Mouse (Mus musculus): ENCODE results near the gene Fxyd6. TPM values are rescaled to one million over a fixed set of nuclear protein-coding genes. Genes with fewer than 3 reads are reported as not detected.

Fxyd6 gene
- polyA plus RNA-seq, 1 experiment from 2014 or later, result 40.3 TPM

GRCm38 (mm10) chr9:45349851-45350250 is 20.1 kb upstream of the Fxyd6 start:
- Histone ChIP-seq H3K9me3 (no peaks in the 10 kb centered on the region), H3K4me3 (no peak overlapping the region), H3K4me2 (no peak overlapping the region), H3K4me1 (no peaks in the 10 kb centered on the region), H3K36me3 (no peaks in the 10 kb centered on the region), H3K9ac (no peak overlapping the region), H3K27ac (replicated peaks) (no peak overlapping the region), H3K27me3 (replicated peaks) (peaks cover 3% of the 10 kb centered on the region; the same call in 1 of the 2 replicates)
- ATAC-seq (ENCODE audit: extremely low read depth, insufficient number of reproducible peaks, low FRiP score, low TSS enrichment), result no peak
- 31% methylated on average over 5 of the region's 5 CpGs for WGBS

DNA sequence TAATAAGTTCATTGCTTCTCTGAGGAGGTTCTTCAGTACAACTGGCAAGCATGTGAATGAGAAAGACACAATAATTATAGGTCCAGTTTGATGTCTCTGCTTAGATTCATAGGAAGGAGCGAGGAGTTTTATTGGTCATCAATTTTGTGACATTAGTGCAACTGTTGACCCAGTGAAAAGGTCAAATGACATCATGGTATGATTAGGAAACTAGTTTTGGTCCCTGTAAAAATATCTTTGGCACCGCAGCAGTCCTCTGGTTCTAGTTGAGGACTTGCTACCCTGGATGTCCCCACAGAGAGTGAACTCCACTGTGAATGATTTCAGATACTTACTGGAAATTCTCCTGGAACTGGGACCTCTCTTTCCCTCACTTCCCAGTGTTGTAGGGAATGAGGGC is 14.8 kb upstream of the Fxyd6 start:
- WGBS, result 79% methylated on average over 2 of the region's 2 CpGs
- H3K9ac ChIP-seq, result no peak overlapping the region
- no peak overlapping the region for H3K4me3 ChIP-seq
- peaks cover 5% of the 10 kb centered on the region; the same call in 1 of the 2 replicates for H3K27me3 ChIP-seq (replicated peaks)
- no peaks in the 10 kb centered on the region for H3K36me3 ChIP-seq
- no peak overlapping the region for H3K27ac ChIP-seq (replicated peaks)
- no peak overlapping the region for H3K4me2 ChIP-seq
- no peaks in the 10 kb centered on the region for H3K9me3 ChIP-seq
- no peak for ATAC-seq (ENCODE audit: extremely low read depth, insufficient number of reproducible peaks, low FRiP score, low TSS enrichment)
- H3K4me1 ChIP-seq, result no peaks in the 10 kb centered on the region

DNA sequence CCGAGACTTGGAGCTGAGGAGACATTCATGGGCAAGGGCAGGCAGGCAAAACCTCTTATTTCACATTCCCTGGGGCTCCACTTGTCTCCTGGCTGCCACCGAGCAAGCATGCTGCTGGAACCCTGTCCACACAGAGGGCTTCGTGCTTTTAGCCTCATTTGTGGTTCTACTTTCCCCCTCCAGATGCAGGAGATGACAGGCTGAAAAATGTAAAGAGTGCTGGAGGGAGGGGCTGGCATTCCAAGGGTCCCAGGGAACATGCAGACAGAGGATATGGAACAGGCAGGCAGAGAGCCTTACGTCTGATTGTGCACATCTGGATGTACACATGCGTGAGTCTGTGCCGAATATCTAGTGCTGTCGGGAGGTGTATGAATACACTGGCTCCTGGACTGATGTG is 11.6 kb upstream of the Fxyd6 start:
- Histone ChIP-seq H3K9ac (no peak overlapping the region), H3K36me3 (no peaks in the 10 kb centered on the region), H3K27me3 (replicated peaks) (peaks cover 5% of the 10 kb centered on the region; the same call in 1 of the 2 replicates), H3K4me1 (peaks cover 18% of the 10 kb centered on the region), H3K27ac (replicated peaks) (no peak overlapping the region), H3K4me3 (no peak overlapping the region), H3K4me2 (no peak overlapping the region), H3K9me3 (no peaks in the 10 kb centered on the region)
- ATAC-seq (ENCODE audit: extremely low read depth, insufficient number of reproducible peaks, low FRiP score, low TSS enrichment), result no peak
- 45% methylated on average over 7 of the region's 7 CpGs for WGBS

DNA sequence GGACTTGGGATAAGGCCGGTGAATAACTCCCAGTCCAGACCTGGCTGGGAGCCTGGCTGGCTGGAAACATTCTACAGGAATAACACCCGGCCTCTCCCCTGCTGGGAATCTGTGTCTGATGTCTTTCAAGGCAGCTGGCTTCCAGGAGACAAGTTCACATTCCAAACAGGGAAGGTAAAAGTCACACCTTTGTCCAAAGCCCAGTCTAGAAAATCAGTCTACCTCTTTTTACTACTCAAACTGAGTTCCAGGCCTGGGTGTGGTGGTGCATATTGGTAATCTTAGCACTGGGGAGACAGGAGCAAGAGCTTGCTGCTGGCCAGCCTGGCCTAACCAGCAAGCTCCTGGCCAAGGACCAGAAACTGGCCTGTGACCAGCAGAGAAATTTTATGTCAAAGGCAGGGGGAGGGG is 7.9 kb upstream of the Fxyd6 start:
- Histone ChIP-seq H3K27ac (replicated peaks) (peak overlapping the region; percentile 58), H3K4me1 (peaks cover 18% of the 10 kb centered on the region), H3K27me3 (replicated peaks) (peaks cover 5% of the 10 kb centered on the region), H3K36me3 (no peaks in the 10 kb centered on the region), H3K9ac (no peak overlapping the region), H3K9me3 (no peaks in the 10 kb centered on the region), H3K4me3 (no peak overlapping the region), H3K4me2 (no peak overlapping the region)
- 3% methylated on average over 2 of the region's 2 CpGs for WGBS
- ATAC-seq (ENCODE audit: extremely low read depth, insufficient number of reproducible peaks, low FRiP score, low TSS enrichment), result no peak

- Histone ChIP-seq H3K9ac (no peak overlapping the region), H3K4me2 (no peak overlapping the region), H3K27ac (replicated peaks) (no peak overlapping the region), H3K4me3 (no peak overlapping the region), H3K27me3 (replicated peaks) (peaks cover 1% of the 10 kb centered on the region), H3K36me3 (no peaks in the 10 kb centered on the region), H3K9me3 (no peaks in the 10 kb centered on the region), H3K4me1 (peaks cover 28% of the 10 kb centered on the region)
- 56% methylated on average over 7 of the region's 7 CpGs for WGBS
- no peak for ATAC-seq (ENCODE audit: extremely low read depth, insufficient number of reproducible peaks, low FRiP score, low TSS enrichment)
Observed at GRCm38 (mm10) chr9:45363639-45364214, 6.3 kb upstream of the Fxyd6 start.

GRCm38 (mm10) chr9:45367716-45368115 is 2.3 kb upstream of the Fxyd6 start:
- Histone ChIP-seq H3K9me3 (no peaks in the 10 kb centered on the region), H3K27ac (replicated peaks) (no peak overlapping the region), H3K4me2 (no peak overlapping the region), H3K4me3 (no peak overlapping the region), H3K36me3 (no peaks in the 10 kb centered on the region), H3K9ac (no peak overlapping the region), H3K4me1 (peaks cover 25% of the 10 kb centered on the region), H3K27me3 (replicated peaks) (peaks cover 25% of the 10 kb centered on the region)
- 42% methylated on average over 8 of the region's 8 CpGs for WGBS
- ATAC-seq (ENCODE audit: extremely low read depth, insufficient number of reproducible peaks, low FRiP score, low TSS enrichment), result no peak

DNA sequence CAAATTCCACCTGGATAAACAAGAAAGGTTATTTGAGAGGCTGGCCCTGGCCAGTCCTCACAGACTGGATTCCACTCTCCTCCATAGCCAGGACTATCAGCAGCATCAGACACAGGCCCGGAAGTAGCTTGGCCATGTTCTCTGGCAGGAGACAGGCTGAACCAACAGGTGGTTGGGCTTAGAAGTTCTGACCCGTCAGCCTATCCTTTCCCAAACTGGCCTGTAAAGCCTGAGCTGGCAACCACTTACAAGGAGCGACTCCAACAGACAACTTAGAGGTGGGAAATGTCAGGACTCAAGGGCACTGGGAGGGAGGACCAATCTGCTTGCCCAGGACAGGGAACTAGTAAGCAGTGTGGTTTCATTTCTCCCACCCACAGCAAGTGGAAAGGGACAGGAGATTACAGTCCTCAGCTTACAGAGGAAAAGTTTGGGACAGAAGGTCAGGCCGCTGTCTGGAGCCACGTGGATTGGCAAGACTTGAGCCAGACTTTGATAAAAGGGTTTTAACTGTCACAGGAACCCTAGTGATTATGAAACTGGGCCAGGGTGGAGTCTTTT is 1.6 kb upstream of the Fxyd6 start:
- no peak for ATAC-seq (ENCODE audit: extremely low read depth, insufficient number of reproducible peaks, low FRiP score, low TSS enrichment)
- Histone ChIP-seq H3K9me3 (no peaks in the 10 kb centered on the region), H3K4me1 (peaks cover 24% of the 10 kb centered on the region), H3K27me3 (replicated peaks) (peaks cover 25% of the 10 kb centered on the region), H3K4me2 (no peak overlapping the region), H3K27ac (replicated peaks) (0 out of 2 replicates have a peak overlapping the region, but pooled peaks have one; percentile 16), H3K4me3 (no peak overlapping the region), H3K9ac (no peak overlapping the region), H3K36me3 (no peaks in the 10 kb centered on the region)
- 18% methylated on average over 5 of the region's 5 CpGs for WGBS

GRCm38 (mm10) chr9:45370616-45371336 is 791 bp downstream of the Fxyd6 start:
- 9% methylated on average over 25 of the region's 25 CpGs for WGBS
- Histone ChIP-seq H3K27me3 (replicated peaks) (peaks cover 25% of the 10 kb centered on the region), H3K4me2 (peak overlapping the region; percentile 85), H3K9ac (peak overlapping the region; percentile 82), H3K9me3 (no peaks in the 10 kb centered on the region), H3K36me3 (no peaks in the 10 kb centered on the region; the same call in 1 of the 2 replicates), H3K4me3 (peak overlapping the region; percentile 68), H3K27ac (replicated peaks) (no peak overlapping the region), H3K4me1 (peaks cover 24% of the 10 kb centered on the region)
- ATAC-seq (ENCODE audit: extremely low read depth, insufficient number of reproducible peaks, low FRiP score, low TSS enrichment), result no peak

GRCm38 (mm10) chr9:45371337-45371707 is 1.3 kb downstream of the Fxyd6 start:
- ATAC-seq (ENCODE audit: extremely low read depth, insufficient number of reproducible peaks, low FRiP score, low TSS enrichment), result no peak
- H3K27ac ChIP-seq (replicated peaks), result no peak overlapping the region
- H3K27me3 ChIP-seq (replicated peaks), result peaks cover 25% of the 10 kb centered on the region
- H3K9ac ChIP-seq, result peak overlapping the region; percentile 82; the same call in 1 of the 2 replicates
- H3K4me1 ChIP-seq, result peaks cover 26% of the 10 kb centered on the region
- no peaks in the 10 kb centered on the region; the same call in 1 of the 2 replicates for H3K36me3 ChIP-seq
- peak overlapping the region; percentile 68 for H3K4me3 ChIP-seq
- H3K4me2 ChIP-seq, result peak overlapping the region; percentile 85
- no peaks in the 10 kb centered on the region for H3K9me3 ChIP-seq
- 55% methylated on average over 2 of the region's 2 CpGs for WGBS

- ATAC-seq (ENCODE audit: extremely low read depth, insufficient number of reproducible peaks, low FRiP score, low TSS enrichment), result no peak
- 50% methylated on average over 3 of the region's 3 CpGs for WGBS
- Histone ChIP-seq H3K36me3 (no peaks in the 10 kb centered on the region; the same call in 1 of the 2 replicates), H3K9me3 (no peaks in the 10 kb centered on the region), H3K4me2 (no peak overlapping the region), H3K27me3 (replicated peaks) (peaks cover 28% of the 10 kb centered on the region), H3K4me3 (no peak overlapping the region), H3K27ac (replicated peaks) (no peak overlapping the region), H3K9ac (no peak overlapping the region), H3K4me1 (peaks cover 24% of the 10 kb centered on the region)
Observed at GRCm38 (mm10) chr9:45373896-45374295, 3.9 kb downstream of the Fxyd6 start.

GRCm38 (mm10) chr9:45374988-45375502 is 5.1 kb downstream of the Fxyd6 start:
- no peak overlapping the region for H3K4me3 ChIP-seq
- 73% methylated on average over 6 of the region's 6 CpGs for WGBS
- no peak for ATAC-seq (ENCODE audit: extremely low read depth, insufficient number of reproducible peaks, low FRiP score, low TSS enrichment)
- no peaks in the 10 kb centered on the region for H3K9me3 ChIP-seq
- H3K4me1 ChIP-seq, result peaks cover 19% of the 10 kb centered on the region
- H3K36me3 ChIP-seq, result no peaks in the 10 kb centered on the region; the same call in 1 of the 2 replicates
- no peak overlapping the region for H3K27ac ChIP-seq (replicated peaks)
- peaks cover 22% of the 10 kb centered on the region; the same call in 1 of the 2 replicates for H3K27me3 ChIP-seq (replicated peaks)
- no peak overlapping the region for H3K4me2 ChIP-seq
- H3K9ac ChIP-seq, result no peak overlapping the region
